Mouse (Mus musculus) 416B (cell line): Measurements from ENCODE around the gene Nup43.

Experiments
- DNase-seq: peaks from one replicate; pipeline ENCODE4 v3.0.0; 2011; ENCODE audit warnings: low read depth

Nup43 gene

DNA sequence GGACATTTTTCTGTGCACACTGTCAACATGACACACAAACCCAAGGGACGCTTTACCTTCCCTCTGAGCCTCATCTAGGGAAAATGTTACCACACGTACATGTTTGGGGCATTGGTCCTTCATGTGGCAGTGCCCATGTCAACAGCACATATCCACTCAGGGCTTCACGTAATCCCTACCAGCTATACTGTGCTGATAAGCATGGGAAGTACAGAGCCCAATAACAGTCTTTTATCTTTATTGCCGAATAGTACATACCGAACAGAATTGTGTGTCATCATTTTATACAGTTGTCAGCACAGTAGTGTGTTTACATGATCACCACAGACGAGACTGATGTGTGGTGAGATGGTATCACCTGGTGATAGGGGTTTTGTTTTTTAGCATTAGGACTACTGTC, 19.6 kb downstream of the Nup43 start:
- DNase-seq: no peak

GRCm38 (mm10) chr10:7695286-7695685, 28.0 kb downstream of the Nup43 start:
- DNase-seq: peak; percentile 36

- DNase-seq: no peak
Measured at GRCm38 (mm10) chr10:7700120-7700519, 32.8 kb downstream of the Nup43 start.

DNA sequence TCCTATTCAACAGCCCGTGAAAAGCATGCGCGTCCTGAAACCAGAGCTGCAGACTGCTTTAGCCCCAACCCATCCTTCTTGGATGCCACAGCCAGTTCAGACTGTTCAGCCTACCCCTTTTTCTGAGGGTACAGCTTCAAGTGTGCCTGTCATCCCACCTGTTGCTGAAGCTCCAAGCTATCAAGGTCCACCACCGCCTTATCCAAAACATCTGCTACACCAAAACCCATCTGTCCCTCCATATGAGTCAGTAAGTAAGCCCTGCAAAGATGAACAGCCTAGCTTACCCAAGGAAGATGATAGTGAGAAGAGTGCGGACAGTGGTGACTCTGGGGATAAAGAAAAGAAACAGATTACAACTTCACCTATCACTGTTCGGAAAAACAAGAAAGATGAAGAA, 35.3 kb downstream of the Nup43 start:
- no peak for DNase-seq

GRCm38 (mm10) chr10:7710121-7710520, 42.8 kb downstream of the Nup43 start:
- DNase-seq: no peak

DNA sequence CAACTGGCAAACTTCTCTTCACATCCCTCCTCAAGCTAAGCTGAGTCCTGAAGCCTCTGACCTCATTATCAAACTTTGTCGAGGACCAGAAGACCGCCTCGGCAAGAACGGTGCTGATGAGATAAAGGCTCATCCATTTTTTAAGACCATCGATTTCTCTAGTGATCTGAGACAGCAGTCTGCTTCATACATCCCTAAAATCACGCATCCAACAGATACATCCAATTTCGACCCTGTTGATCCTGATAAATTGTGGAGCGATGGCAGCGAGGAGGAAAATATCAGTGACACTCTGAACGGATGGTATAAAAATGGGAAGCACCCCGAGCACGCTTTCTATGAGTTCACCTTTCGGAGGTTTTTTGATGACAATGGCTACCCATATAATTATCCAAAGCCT, 45.2 kb downstream of the Nup43 start:
- DNase-seq: no peak

DNA sequence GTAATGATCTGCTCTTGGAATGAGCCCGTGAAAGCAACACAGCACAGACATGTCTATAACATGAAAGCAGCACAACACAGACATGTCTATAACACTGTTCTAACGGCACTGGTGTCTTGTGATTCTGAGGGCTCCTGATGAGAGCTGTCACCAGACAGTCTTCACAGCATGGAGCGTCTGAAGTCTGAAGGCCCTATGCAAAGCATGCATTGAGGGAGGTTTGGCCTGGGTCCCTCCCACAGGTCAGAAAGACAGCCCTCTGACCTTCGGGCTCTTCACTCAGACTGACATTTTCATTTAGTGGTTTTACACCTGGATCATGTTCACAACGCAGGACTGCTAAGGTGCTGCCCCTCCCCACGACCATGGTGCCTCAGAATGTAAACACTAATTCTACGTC, 47.8 kb downstream of the Nup43 start:
- no peak for DNase-seq

DNA sequence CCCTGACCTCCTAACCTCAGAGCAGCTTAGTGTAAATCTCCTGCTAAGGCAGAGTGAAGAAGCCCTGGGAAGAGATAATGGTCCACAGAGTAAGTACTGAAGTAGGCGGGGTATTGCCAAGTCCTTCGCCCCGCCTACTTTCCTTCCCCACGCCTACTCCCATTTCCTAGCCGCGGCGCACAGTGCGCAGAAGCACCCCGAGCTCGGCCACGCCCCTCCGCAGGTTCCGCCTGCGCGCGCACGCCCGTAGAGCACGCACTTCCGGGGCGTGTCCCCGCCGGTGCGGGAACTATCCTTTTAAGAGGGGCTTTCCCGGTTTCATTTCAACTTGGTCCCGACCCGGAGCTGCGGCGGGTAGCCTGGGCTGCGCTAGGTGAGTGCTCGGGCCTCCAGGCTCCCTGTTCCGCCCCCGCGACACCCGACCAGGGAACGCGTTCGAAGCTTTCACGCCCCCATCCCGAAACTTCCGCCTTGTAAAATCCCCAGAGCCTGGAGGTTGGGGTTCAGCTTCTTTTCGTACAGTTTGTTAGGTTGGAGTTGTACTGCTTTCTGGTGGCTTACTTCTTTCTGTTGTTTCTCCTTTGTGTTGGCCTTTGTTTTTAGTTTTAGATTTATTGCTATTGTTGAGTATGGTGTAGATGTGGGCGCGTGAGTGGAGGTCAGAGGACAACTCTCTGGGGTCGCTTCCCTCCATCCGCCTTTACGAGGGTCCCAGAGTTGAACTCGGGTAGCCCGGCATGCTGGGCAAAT, 58.6 kb downstream of the Nup43 start, which contains the start of gene Katna1:
Katna1 (plus strand) TSS at position 250 of the 750 bp plus-strand sequence.
- peak; percentile 98 for DNase-seq

GRCm38 (mm10) chr10:7726501-7726812, 59.2 kb downstream of the Nup43 start:
- peak; percentile 17 for DNase-seq

DNA sequence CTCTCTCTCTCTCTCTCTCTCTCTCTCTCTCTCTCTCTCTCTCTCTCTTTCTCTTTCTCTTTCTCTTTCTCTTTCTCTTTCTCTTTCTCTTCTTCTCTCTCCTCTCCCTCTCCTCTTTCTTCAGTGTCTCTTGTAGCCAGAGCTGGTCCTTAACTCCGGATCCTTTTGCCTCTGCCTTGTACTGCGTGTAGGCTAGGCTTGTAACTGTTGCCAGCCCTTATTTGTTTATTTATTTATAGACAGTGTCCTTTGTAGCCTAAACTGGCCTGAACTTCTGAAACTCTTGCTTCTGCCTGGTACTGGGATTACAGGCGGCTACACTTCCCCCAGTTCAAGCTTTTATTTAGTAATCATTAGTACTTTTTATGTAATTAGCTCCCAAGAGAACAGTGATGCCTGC, 59.7 kb downstream of the Nup43 start:
- peak; percentile 28 for DNase-seq
